Mouse (Mus musculus) cerebellum, adult 11 months (tissue): Measurements from ENCODE around the gene Sema7a.

Experiments used
- DNase-seq: peaks from one replicate; pipeline ENCODE4 v3.0.0; 2022

Gene Sema7a

GRCm38 (mm10) chr9:57961863-57962778 lies 22.2 kb downstream of the Sema7a start:
- DNase-seq, result no peak

GRCm38 (mm10) chr9:57963249-57963997 lies 23.5 kb downstream of the Sema7a start:
- DNase-seq, result no peak

- DNase-seq, result no peak
Observed at GRCm38 (mm10) chr9:57963998-57964395, 24.1 kb downstream of the Sema7a start.

- DNase-seq, result no peak
Observed at GRCm38 (mm10) chr9:57964528-57965250, 24.8 kb downstream of the Sema7a start.

GRCm38 (mm10) chr9:57965281-57966185 lies 25.6 kb downstream of the Sema7a start:
- no peak for DNase-seq

GRCm38 (mm10) chr9:57967237-57967960 lies 27.5 kb downstream of the Sema7a start:
- DNase-seq, result peak; percentile 78

GRCm38 (mm10) chr9:57968166-57968771 lies 28.4 kb downstream of the Sema7a start:
- DNase-seq, result no peak

- DNase-seq, result no peak
Observed at GRCm38 (mm10) chr9:57968783-57969542, 29.1 kb downstream of the Sema7a start.

GRCm38 (mm10) chr9:57969736-57970495 lies 30.0 kb downstream of the Sema7a start:
- DNase-seq, result no peak

GRCm38 (mm10) chr9:57971413-57971812 lies 31.5 kb downstream of the Sema7a start:
- no peak for DNase-seq

GRCm38 (mm10) chr9:57972141-57972591 lies 32.3 kb downstream of the Sema7a start:
- DNase-seq, result no peak

GRCm38 (mm10) chr9:57972776-57973439 lies 33.0 kb downstream of the Sema7a start:
- DNase-seq, result no peak

GRCm38 (mm10) chr9:57973440-57974066 lies 33.6 kb downstream of the Sema7a start:
- no peak for DNase-seq

- no peak for DNase-seq
Observed at GRCm38 (mm10) chr9:57974221-57974620, 34.3 kb downstream of the Sema7a start.

- DNase-seq, result no peak
Observed at GRCm38 (mm10) chr9:57975200-57975821, 35.4 kb downstream of the Sema7a start.

- DNase-seq, result no peak
Observed at GRCm38 (mm10) chr9:57978025-57978424, 38.1 kb downstream of the Sema7a start.

- DNase-seq, result no peak
Observed at GRCm38 (mm10) chr9:57978858-57979257, 38.9 kb downstream of the Sema7a start.

GRCm38 (mm10) chr9:57980570-57980969 lies 40.7 kb downstream of the Sema7a start:
- no peak for DNase-seq
